Comparison of ENCODE assay signal across 20 mouse cellular contexts in the genomic region with DNA sequence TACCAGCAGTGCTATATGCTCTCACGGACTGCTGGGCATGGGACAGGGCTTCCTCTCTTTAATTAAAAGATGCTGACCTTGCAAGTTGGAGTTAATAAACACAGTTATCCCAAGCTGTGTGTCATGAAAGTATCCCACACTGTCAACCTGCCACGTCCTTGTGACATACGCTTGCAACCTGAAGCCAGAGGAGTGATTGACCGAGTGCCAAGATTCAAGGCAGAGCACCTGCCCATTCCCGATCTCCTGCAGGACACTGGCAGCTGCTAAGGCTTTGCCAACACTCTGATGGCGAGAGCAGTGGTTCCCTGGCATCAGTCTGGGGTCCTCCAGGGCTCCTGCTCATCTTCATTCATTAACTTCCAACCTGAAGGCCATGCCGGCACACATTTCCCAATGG.
A peak's percentile ranks its signal among the peaks of the same experiment; 100 is the strongest.
DNase-seq lines count a peak whose midpoint lies in the region; ATAC-seq and TF ChIP-seq lines count a peak whose summit lies in the region.
"Had no signal": no experiment of that assay in that cellular context is flagged by ENCODE, and none has a peak within 500 bp of the region (broad histone marks: within the 10 kb centered on the region; RNA-seq: fewer than 3 reads in every experiment).

No protein-coding gene starts in this region.

- DNase-seq in ES-E14 (ENCODE audit: low read depth, low spot score): no peak
- DNase-seq in cerebellum, adult 11-12 months: peak; percentile 16
- DNase-seq in cerebellum, adult 9-10 months: peak; percentile 7
- peak; percentile 52 to 70 for DNase-seq in cerebellum, postnatal 25 days
- DNase-seq in limb, embryonic 10.5 days (ENCODE audit: low spot score): no peak
- DNase-seq in ovary, postnatal 14 days (ENCODE audit: low spot score): no peak
- DNase-seq: adrenal gland, postnatal 10 days; gastrocnemius, postnatal 10 days; heart, adult 18-20 months; heart, postnatal 10 days; heart, postnatal 4 days; kidney, adult 2 months had no signal

- no peak overlapping the region for H3K4me3 ChIP-seq in ES-E14 (ENCODE audit: insufficient read depth in 1 of 2, low read depth in 1 of 2, low read length in 2 of 2, poor library complexity in 1 of 2, severe bottlenecking in 1 of 2)
- no peak overlapping the region for H3K4me3 ChIP-seq in limb, embryonic 10.5 days
- H3K4me3 ChIP-seq: embryonic facial prominence, embryonic 13.5 days; forebrain, embryonic 12.5 days; heart, embryonic 10.5 days; hindbrain, embryonic 13.5 days had no signal

- H3K4me1 ChIP-seq in ES-E14 (ENCODE audit: control insufficient read depth in 2 of 2, insufficient read depth in 2 of 2, low read length in 2 of 2, poor library complexity in 1 of 2): peaks cover 0 to 2% of the 10 kb centered on the region in 2 experiments; a peak in 1 of 4 replicates
- peaks cover 5% of the 10 kb centered on the region for H3K4me1 ChIP-seq in limb, embryonic 10.5 days
- H3K4me1 ChIP-seq: embryonic facial prominence, embryonic 13.5 days; heart, embryonic 10.5 days had no signal

- no peak for ATAC-seq in megakaryocyte progenitor cell, adult 5-6 weeks (replicated peaks; ENCODE audit: poor library complexity)
- ATAC-seq: forebrain, embryonic 16.5 days; intestine, embryonic 16.5 days had no signal

- H3K36me3 ChIP-seq in ES-E14 (ENCODE audit: control insufficient read depth, insufficient read depth, low read length, poor library complexity, severe bottlenecking): no peaks in the 10 kb centered on the region
- H3K36me3 ChIP-seq in limb, embryonic 10.5 days: no peaks in the 10 kb centered on the region
- H3K36me3 ChIP-seq: embryonic facial prominence, embryonic 13.5 days; forebrain, embryonic 12.5 days; G1E; heart, embryonic 10.5 days; hindbrain, embryonic 13.5 days had no signal

- no peaks in the 10 kb centered on the region for H3K27me3 ChIP-seq in limb, embryonic 10.5 days (ENCODE audit: low read depth, poor library complexity, severe bottlenecking)
- H3K27me3 ChIP-seq: embryonic facial prominence, embryonic 13.5 days; forebrain, embryonic 12.5 days had no signal

- no peak overlapping the region for H3K27ac ChIP-seq in ES-E14 (ENCODE audit: insufficient read depth, low read depth, low read length, poor library complexity, severe bottlenecking)
- no peak overlapping the region for H3K27ac ChIP-seq in limb, embryonic 10.5 days
- H3K27ac ChIP-seq: embryonic facial prominence, embryonic 13.5 days; forebrain, embryonic 12.5 days; heart, embryonic 10.5 days; hindbrain, embryonic 13.5 days had no signal

- in situ Hi-C loops in ES-E14 (cut with MboI; ENCODE audit: low sequenced_read_pairs in 2 of 2, unreplicated experiment in 2 of 2): no loop called here

- H3K9me3 ChIP-seq in ES-E14 (ENCODE audit: control insufficient read depth, insufficient read depth, low read depth, low read length): no peaks in the 10 kb centered on the region
- H3K9me3 ChIP-seq in limb, embryonic 10.5 days (replicated peaks): no peaks in the 10 kb centered on the region
- H3K9me3 ChIP-seq: embryonic facial prominence, embryonic 13.5 days; forebrain, embryonic 12.5 days; heart, embryonic 10.5 days; hindbrain, embryonic 13.5 days had no signal

- H3K9ac ChIP-seq in ES-E14 (ENCODE audit: insufficient read depth, low read depth, low read length, poor library complexity, severe bottlenecking): no peak overlapping the region
- H3K9ac ChIP-seq: embryonic facial prominence, embryonic 13.5 days; forebrain, embryonic 12.5 days; hindbrain, embryonic 13.5 days had no signal

- WGBS in limb, embryonic 10.5 days: 84% methylated on average over 7 of the region's 7 CpGs

TF ChIP-seq in ES-E14, 5 proteins besides CTCF, POLR2A, EP300 and RAD21:
- TF ChIP-seq ZC3H11A (IDR thresholded peaks at IDR 0.05; ENCODE audit: borderline replicate concordance, low read depth, low read length) (no peak), CHD2 (IDR thresholded peaks at IDR 0.05; ENCODE audit: low read depth, low read length) (no peak), MAFK (IDR thresholded peaks at IDR 0.05; ENCODE audit: insufficient read depth, low read depth, low read length) (0 out of 2 replicates have a peak, but pooled peaks have one; percentile 22)

Comparison
In these comparisons a context has a peak if more than half of its experiments do, and no peak if none do; other contexts are left out.
1. DNase-seq: peak in cerebellum, adult 11-12 months (single experiment), cerebellum, adult 9-10 months (single experiment) and cerebellum, postnatal 25 days (2 of 2); none in ES-E14 (single experiment), limb, embryonic 10.5 days (single experiment) and ovary, postnatal 14 days (single experiment).